Mouse (Mus musculus): ENCODE results near the gene Acap1. TPM values are rescaled to one million over a fixed set of nuclear protein-coding genes. Genes with fewer than 3 reads are reported as not detected.
A peak's percentile ranks its signal among the peaks of the same experiment; 100 is the strongest.

The Acap1 gene
- polyA plus RNA-seq, 1 experiment from 2014 or later = 19.9 TPM

DNA sequence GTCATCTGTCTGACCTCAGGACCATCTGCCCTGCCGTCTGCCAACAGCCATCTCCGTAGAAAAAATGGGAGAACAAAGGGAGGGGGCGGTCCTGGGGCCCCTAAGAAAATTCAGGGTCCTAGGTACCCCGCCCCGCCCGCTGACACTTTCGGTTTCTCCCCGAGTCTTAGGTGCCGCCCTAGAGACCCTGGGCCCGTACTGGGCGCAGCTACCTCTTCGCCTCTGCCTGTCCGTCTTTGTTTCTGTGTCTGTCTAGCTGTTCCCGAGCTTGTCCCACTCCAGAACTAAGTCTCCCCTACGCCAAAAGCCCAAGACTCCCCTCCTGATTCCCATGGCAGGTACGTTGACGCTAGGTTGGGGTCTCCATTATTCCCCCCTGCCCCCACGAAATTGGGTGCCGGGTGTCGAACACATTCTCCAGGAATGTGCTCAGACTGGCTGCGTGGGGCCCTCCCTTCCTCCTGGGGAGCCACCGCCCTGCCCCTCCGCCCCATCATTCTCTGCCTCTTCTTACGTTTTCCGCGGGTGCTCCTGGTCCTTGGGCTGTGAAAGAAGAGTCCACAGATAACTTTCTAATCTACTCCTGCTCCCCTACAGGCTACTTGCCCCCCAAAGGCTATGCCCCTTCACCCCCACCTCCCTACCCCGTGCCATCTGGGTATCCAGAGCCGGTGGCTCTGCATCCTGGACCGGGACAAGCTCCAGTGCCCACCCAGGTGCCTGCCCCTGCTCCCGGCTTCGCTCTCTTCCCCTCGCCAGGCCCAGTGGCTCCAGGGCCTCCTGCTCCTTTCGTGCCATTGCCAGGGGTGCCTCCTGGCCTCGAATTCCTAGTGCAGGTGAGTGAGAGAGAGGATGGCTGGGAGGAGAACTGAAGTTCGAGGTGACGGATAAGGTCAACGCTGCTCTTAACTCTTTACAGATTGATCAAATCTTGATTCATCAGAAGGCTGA lies 48.3 kb downstream of the Acap1 start:
- 11% methylated on average over 37 of the region's 37 CpGs for WGBS
- Histone ChIP-seq H3K27me3 (ENCODE audit: control insufficient read depth, insufficient read depth, low read length) (no peaks in the 10 kb centered on the region), H3K4me3 (ENCODE audit: low read length) (peak overlapping the region; percentile 78), H3K9me3 (replicated peaks; ENCODE audit: control insufficient read depth, low read length) (no peaks in the 10 kb centered on the region), H3K36me3 (ENCODE audit: control insufficient read depth, insufficient read depth) (peaks cover 30% of the 10 kb centered on the region), H3K4me2 (ENCODE audit: low read depth, low read length) (peak overlapping the region; percentile 78), H3K9ac (ENCODE audit: low read length) (peak overlapping the region; percentile 85), H3K27ac (ENCODE audit: low read length) (peak overlapping the region; percentile 93), H3K4me1 (ENCODE audit: control insufficient read depth, insufficient read depth, low read length) (peaks cover 19% of the 10 kb centered on the region)
- peak; percentile 17 for ATAC-seq (replicated peaks; ENCODE audit: extremely low read depth, insufficient read depth, low FRiP score)

DNA sequence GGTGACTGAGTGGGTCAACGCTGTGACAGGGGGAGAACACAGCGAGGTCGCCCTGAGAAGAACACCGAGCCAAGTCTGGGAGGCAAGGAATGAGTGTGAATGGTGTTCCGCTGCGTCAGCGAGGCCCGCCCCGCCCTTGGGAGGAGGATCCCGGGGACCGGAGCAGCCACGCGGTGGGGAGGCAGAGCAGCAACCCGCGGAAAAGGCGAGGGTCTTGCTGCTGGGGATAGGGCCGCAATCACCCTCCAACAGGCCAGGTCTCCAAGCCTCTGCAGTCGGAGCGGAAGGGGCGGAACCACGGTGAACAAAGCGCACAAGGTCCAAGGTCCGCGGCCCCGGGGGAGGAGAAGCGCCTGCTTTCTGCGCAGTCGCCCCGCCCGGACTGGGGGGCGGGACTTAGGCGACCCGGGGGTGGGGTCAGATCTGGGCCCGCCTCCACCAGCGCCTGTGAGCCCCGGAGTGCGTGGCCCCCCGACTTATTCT lies 49.1 kb downstream of the Acap1 start, which contains the start of gene Plscr3:
TSS of gene Plscr3 (plus strand) at position 179 of the 483 bp plus-strand sequence.
- Histone ChIP-seq H3K4me2 (ENCODE audit: low read depth, low read length) (peak within 1 kb of the TSS; percentile 78), H3K27me3 (ENCODE audit: control insufficient read depth, insufficient read depth, low read length) (no peaks in the 10 kb centered on the region), H3K4me3 (ENCODE audit: low read length) (peak within 1 kb of the TSS; percentile 78), H3K9me3 (replicated peaks; ENCODE audit: control insufficient read depth, low read length) (no peaks in the 10 kb centered on the region), H3K9ac (ENCODE audit: low read length) (peak within 1 kb of the TSS; percentile 85), H3K4me1 (ENCODE audit: control insufficient read depth, insufficient read depth, low read length) (peaks cover 19% of the 10 kb centered on the region), H3K36me3 (ENCODE audit: control insufficient read depth, insufficient read depth) (peaks cover 24% of the 10 kb centered on the region), H3K27ac (ENCODE audit: low read length) (peak within 1 kb of the TSS; percentile 93)
- ATAC-seq (replicated peaks; ENCODE audit: extremely low read depth, insufficient read depth, low FRiP score) = peak; percentile 93
- WGBS = under 1% methylated on average over 38 of the region's 38 CpGs

DNA sequence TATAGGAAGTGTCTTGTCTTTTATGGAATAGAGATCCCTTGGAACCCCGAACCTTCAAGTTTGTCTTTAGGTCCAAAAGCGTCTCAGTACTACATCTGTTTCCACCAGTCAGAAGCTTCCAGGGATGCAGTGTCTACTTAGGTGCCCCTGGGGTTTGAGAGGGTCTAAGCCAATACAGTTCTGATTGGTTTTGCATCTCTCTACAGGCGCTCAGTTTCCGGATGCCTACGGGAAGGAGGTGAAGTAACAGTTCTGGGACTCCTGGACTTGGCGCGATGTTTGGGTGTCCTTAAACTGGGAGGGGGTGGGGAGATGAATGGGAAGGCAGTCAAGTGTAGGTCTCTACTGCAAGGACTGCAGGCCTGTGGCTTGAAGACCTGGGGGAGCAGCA lies 56.6 kb downstream of the Acap1 start:
- peak overlapping the region; percentile 73 for H3K4me2 ChIP-seq (ENCODE audit: low read depth, low read length)
- ATAC-seq (replicated peaks; ENCODE audit: extremely low read depth, insufficient read depth, low FRiP score) = no peak
- no peaks in the 10 kb centered on the region for H3K9me3 ChIP-seq (replicated peaks; ENCODE audit: control insufficient read depth, low read length)
- no peaks in the 10 kb centered on the region for H3K36me3 ChIP-seq (ENCODE audit: control insufficient read depth, insufficient read depth)
- H3K4me1 ChIP-seq (ENCODE audit: control insufficient read depth, insufficient read depth, low read length) = peaks cover 22% of the 10 kb centered on the region
- WGBS = 1% methylated on average over 7 of the region's 7 CpGs
- peak overlapping the region; percentile 85 for H3K9ac ChIP-seq (ENCODE audit: low read length)
- H3K27me3 ChIP-seq (ENCODE audit: control insufficient read depth, insufficient read depth, low read length) = peaks cover 24% of the 10 kb centered on the region
- H3K27ac ChIP-seq (ENCODE audit: low read length) = peak overlapping the region; percentile 87
- peak overlapping the region; percentile 74 for H3K4me3 ChIP-seq (ENCODE audit: low read length)

DNA sequence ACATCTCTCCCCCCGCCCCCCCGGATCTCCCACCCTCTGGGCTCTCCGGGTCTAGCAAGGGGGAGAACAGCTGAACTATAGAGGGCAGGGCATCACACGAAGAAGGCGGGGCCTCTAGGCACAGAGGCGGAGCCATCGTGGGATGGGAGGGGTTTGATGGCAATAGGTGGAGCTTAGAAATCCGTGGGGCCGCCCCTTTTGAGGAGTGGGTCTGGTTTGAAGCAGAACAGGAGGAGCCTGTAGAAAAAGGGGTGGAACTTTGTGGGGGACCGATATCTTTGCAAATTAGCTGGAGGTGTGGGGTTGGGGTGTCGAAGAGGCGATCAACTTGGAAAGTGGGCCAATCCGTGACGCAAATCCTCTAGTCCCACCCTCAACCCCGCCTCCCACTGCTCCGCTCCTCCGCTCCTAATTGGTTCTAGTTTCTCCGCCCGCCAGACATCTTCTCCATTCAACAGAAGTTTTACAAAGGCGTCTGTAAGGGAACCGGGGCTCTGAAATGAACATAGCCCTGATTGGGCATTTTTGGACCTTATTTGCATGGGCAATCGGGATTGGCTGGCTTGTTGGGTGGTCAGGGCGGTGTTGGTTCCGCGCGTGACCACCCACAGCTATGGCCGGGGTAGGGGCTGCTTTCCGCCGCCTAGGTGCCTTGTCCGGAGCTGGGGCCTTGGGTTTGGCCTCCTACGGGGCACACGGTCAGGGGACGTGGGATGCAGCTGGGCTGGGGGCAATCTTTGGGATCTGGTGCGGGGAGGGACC lies 57.2 kb downstream of the Acap1 start, which contains the start of gene Tmem256:
TSS of gene Tmem256 (plus strand) at position 563 of the 762 bp plus-strand sequence.
- WGBS = 1% methylated on average over 34 of the region's 34 CpGs

DNA sequence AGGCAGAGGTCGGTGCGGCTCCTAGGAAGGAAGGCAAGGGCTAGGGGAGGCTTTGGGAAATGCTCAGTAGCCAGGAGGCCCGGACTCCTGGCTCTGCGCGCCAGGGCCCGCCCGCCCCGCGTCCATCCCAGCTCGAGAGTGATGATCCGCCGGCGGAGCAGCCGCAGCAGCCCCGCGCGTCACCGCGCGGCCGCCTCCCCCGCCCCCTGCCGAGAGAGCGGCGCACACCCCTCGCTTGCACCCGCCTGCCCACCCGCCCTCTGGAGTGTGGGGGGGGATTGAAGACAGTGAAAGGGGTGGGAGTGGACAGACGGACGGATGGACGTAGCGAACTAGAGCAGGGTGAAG lies 57.8 kb downstream of the Acap1 start, which contains the start of gene Nlgn2:
TSS of gene Nlgn2 (minus strand) at position 181 of the 348 bp plus-strand sequence.
- H3K4me3 ChIP-seq (ENCODE audit: low read length) = peak within 1 kb of the TSS; percentile 74
- H3K27me3 ChIP-seq (ENCODE audit: control insufficient read depth, insufficient read depth, low read length) = peaks cover 28% of the 10 kb centered on the region
- H3K27ac ChIP-seq (ENCODE audit: low read length) = peak within 1 kb of the TSS; percentile 87
- under 1% methylated on average over 32 of the region's 32 CpGs for WGBS
- peak within 1 kb of the TSS; percentile 73 for H3K4me2 ChIP-seq (ENCODE audit: low read depth, low read length)
- H3K9ac ChIP-seq (ENCODE audit: low read length) = peak within 1 kb of the TSS; percentile 85
- H3K36me3 ChIP-seq (ENCODE audit: control insufficient read depth, insufficient read depth) = no peaks in the 10 kb centered on the region
- ATAC-seq (replicated peaks; ENCODE audit: extremely low read depth, insufficient read depth, low FRiP score) = peak; percentile 59
- peaks cover 24% of the 10 kb centered on the region for H3K4me1 ChIP-seq (ENCODE audit: control insufficient read depth, insufficient read depth, low read length)
- H3K9me3 ChIP-seq (replicated peaks; ENCODE audit: control insufficient read depth, low read length) = no peaks in the 10 kb centered on the region

More for the DNA sequence above, 57.2 kb downstream of the Acap1 start, which contains the start of gene Tmem256:
- H3K27me3 ChIP-seq (ENCODE audit: control insufficient read depth, insufficient read depth, low read length) = peaks cover 27% of the 10 kb centered on the region
- H3K9ac ChIP-seq (ENCODE audit: low read length) = peak within 1 kb of the TSS; percentile 85
- H3K27ac ChIP-seq (ENCODE audit: low read length) = peak within 1 kb of the TSS; percentile 87
- ATAC-seq (replicated peaks; ENCODE audit: extremely low read depth, insufficient read depth, low FRiP score) = peak; percentile 92
- no peaks in the 10 kb centered on the region for H3K9me3 ChIP-seq (replicated peaks; ENCODE audit: control insufficient read depth, low read length)
- H3K4me1 ChIP-seq (ENCODE audit: control insufficient read depth, insufficient read depth, low read length) = peaks cover 24% of the 10 kb centered on the region
- H3K36me3 ChIP-seq (ENCODE audit: control insufficient read depth, insufficient read depth) = no peaks in the 10 kb centered on the region
- H3K4me3 ChIP-seq (ENCODE audit: low read length) = peak within 1 kb of the TSS; percentile 74
- peak within 1 kb of the TSS; percentile 73 for H3K4me2 ChIP-seq (ENCODE audit: low read depth, low read length)

DNA sequence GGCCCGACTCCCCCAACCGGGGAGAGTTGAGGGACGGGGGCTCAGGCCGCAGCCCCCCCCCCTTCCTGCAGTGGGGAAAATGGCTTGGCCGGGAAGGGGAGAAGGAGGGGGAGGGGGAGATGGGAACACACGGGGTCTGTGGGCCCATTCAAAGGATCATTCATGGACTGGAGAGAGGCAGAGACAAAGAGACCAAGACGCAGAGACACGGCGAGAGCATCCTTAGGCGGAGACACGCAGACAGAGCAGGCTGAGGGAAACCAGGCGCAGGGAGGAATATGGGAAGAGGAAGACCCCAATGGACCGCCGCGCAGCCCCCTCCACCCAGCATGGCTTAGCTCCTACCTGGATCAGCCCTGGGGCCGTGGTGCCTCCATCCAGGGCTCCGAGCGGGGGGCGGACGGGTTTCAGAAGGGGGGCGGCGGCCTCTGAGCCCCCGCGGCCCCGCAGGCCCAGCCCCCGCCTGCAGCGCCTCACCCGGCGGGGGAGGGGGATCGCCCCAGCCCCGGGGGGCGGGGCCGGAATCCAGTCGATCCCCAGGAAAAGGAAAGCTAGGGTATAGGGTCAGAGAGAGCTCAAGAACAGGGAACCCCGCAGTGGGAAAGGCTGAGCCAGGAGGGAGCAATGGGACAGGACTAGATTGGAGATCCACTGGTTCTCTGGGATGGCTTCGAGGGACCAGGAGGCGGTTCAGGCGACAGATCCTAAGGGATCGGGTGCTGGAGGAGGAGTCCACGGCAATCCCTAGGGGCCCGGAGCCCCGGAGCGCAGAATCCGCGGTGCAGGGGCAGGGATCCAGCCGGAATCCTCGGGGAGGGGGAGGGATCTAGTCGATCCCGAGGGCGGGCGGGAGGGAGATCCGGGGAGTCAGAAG lies 58.4 kb downstream of the Acap1 start:
- peak overlapping the region; percentile 74 for H3K4me3 ChIP-seq (ENCODE audit: low read length)
- 2% methylated on average over 52 of the region's 52 CpGs for WGBS
- no peaks in the 10 kb centered on the region for H3K36me3 ChIP-seq (ENCODE audit: control insufficient read depth, insufficient read depth)
- H3K9ac ChIP-seq (ENCODE audit: low read length) = peak overlapping the region; percentile 79
- no peaks in the 10 kb centered on the region for H3K9me3 ChIP-seq (replicated peaks; ENCODE audit: control insufficient read depth, low read length)
- peaks cover 28% of the 10 kb centered on the region for H3K27me3 ChIP-seq (ENCODE audit: control insufficient read depth, insufficient read depth, low read length)
- no peak for ATAC-seq (replicated peaks; ENCODE audit: extremely low read depth, insufficient read depth, low FRiP score)
- peak overlapping the region; percentile 73 for H3K4me2 ChIP-seq (ENCODE audit: low read depth, low read length)
- peaks cover 24% of the 10 kb centered on the region for H3K4me1 ChIP-seq (ENCODE audit: control insufficient read depth, insufficient read depth, low read length)
- peak overlapping the region; percentile 47 for H3K27ac ChIP-seq (ENCODE audit: low read length)

DNA sequence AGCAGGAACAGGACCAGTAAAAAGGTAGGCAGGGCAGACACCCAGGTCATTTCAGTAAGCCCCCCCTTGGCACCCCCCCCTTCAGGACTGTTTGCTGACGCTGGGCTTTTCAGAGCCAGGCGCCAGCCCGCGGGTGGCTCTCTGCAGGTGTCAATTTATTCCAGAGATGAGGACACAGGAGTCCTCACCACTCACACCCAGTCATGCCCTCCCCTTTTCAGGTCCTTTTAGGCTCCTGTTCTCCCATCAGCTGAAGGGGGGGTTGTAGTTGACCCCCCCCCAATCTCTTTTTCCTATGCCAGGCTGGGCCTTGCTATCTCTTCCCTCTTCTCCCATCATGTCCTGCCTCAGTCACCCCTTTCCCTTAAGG lies 59.4 kb downstream of the Acap1 start:
- H3K9me3 ChIP-seq (replicated peaks; ENCODE audit: control insufficient read depth, low read length) = no peaks in the 10 kb centered on the region
- H3K9ac ChIP-seq (ENCODE audit: low read length) = no peak overlapping the region
- ATAC-seq (replicated peaks; ENCODE audit: extremely low read depth, insufficient read depth, low FRiP score) = no peak
- 10% methylated on average over 4 of the region's 4 CpGs for WGBS
- H3K4me1 ChIP-seq (ENCODE audit: control insufficient read depth, insufficient read depth, low read length) = peaks cover 24% of the 10 kb centered on the region
- no peak overlapping the region for H3K27ac ChIP-seq (ENCODE audit: low read length)
- peak overlapping the region; percentile 73; the same call in 1 of the 2 replicates for H3K4me2 ChIP-seq (ENCODE audit: low read depth, low read length)
- no peaks in the 10 kb centered on the region for H3K36me3 ChIP-seq (ENCODE audit: control insufficient read depth, insufficient read depth)
- H3K27me3 ChIP-seq (ENCODE audit: control insufficient read depth, insufficient read depth, low read length) = peaks cover 28% of the 10 kb centered on the region
- H3K4me3 ChIP-seq (ENCODE audit: low read length) = no peak overlapping the region

DNA sequence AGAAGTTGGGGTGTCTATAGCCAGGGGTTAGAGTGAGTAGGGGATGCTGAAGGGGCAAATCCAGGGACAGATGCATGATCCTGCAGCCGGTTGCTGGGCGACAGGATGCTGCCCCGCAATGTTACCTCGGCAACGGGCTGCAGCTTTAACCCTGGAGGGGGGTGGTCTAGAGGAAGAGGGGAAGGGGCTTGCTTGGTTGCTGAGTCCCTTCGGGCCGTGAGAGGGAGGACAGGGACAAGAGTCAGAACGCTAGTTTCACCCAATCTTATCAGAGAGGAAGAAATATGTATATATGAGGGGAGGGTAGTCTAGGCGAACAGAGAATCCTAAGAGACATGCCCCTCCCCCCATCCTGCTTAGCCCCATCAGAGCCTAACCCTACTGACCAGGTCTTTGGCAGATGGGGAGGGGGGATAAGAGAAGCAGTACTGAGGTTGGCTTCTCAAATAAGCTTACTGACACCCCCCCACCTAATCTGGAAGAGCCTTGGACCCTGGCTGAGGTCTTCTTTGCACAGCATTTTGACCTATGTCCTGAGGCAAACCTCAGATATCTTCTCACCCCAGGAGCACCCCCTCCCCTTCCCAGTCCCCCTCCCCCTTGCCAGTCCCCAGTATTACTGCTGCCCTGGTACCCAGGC lies 59.9 kb downstream of the Acap1 start:
- peak overlapping the region; percentile 14; the same call in 1 of the 2 replicates for H3K4me2 ChIP-seq (ENCODE audit: low read depth, low read length)
- H3K9me3 ChIP-seq (replicated peaks; ENCODE audit: control insufficient read depth, low read length) = no peaks in the 10 kb centered on the region
- no peak overlapping the region for H3K4me3 ChIP-seq (ENCODE audit: low read length)
- H3K4me1 ChIP-seq (ENCODE audit: control insufficient read depth, insufficient read depth, low read length) = peaks cover 24% of the 10 kb centered on the region
- peaks cover 28% of the 10 kb centered on the region for H3K27me3 ChIP-seq (ENCODE audit: control insufficient read depth, insufficient read depth, low read length)
- 28% methylated on average over 9 of the region's 9 CpGs for WGBS
- ATAC-seq (replicated peaks; ENCODE audit: extremely low read depth, insufficient read depth, low FRiP score) = no peak
- H3K36me3 ChIP-seq (ENCODE audit: control insufficient read depth, insufficient read depth) = no peaks in the 10 kb centered on the region
- no peak overlapping the region for H3K9ac ChIP-seq (ENCODE audit: low read length)
- H3K27ac ChIP-seq (ENCODE audit: low read length) = no peak overlapping the region

Measured in heart, embryonic 16.5 days (tissue).